Mouse (Mus musculus) brain, embryonic 14.5 days (tissue): ENCODE results near the gene Gabrp.

ENCODE experiments used
- CTCF ChIP-seq: fragments of 200-500 bp; IDR thresholded peaks from 2 replicates; pipeline ENCODE4 v1.5.1; 2012; ENCODE audit warnings: inconsistent platforms, mild to moderate bottlenecking, moderate library complexity, borderline replicate concordance; ENCODE audit not compliant: insufficient read depth, insufficient read length; ENCODE audit errors: extremely low read depth
- POLR2A ChIP-seq: fragments of 200-500 bp; IDR thresholded peaks from 2 replicates; pipeline ENCODE4 v1.6.1; 2012; ENCODE audit warnings: mild to moderate bottlenecking, inconsistent platforms, borderline replicate concordance; ENCODE audit not compliant: poor library complexity, insufficient read depth, insufficient read length, severe bottlenecking; ENCODE audit errors: extremely low read depth

- TF ChIP-seq POLR2A (no peak), CTCF (no peak)
These were observed 48.5 kb upstream of the Gabrp start for GRCm38 (mm10) chr11:33627136-33627742.
